In the genomic region with DNA sequence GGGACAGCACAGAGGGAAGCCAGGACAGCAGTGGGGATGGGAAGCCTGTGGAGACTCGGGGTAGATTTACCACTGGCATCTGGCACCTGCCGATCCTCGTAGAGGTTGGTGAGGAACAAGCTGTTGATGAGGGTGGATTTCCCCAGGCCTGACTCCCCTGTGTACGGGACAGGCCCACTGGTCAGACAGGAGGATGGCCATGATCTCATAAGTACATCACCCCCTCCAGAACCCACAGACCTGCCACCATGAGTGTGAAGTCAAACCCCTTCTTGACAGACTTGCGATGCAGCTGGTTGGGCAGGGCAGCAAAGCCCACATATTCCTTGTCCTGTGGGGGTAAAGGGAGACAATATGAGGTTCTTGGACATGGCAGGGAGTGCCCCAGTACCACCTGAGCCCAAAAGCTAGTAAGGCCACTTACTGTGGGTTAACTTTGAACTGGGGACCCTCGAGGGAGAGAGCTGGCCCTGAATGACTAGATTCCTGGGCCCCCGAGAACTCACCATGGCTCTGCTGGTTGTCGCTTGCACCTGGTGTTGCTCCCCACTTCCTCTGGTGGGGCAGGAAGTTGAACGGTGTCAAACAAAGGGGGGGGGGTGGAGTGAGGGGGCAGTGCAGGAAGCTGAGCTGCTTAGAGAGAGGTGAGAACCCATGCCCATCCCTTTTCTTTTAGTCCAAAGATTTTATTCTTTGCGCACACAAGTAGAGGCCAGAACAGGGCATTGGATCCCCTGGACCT, we compare ENCODE assay signal across 12 mouse cellular contexts. TPM values are rescaled to one million over a fixed set of nuclear protein-coding genes. Genes with fewer than 3 reads are reported as not detected.
DNase-seq lines count a peak whose midpoint lies in the region; ATAC-seq and TF ChIP-seq lines count a peak whose summit lies in the region.
"Had no signal": no experiment of that assay in that cellular context is flagged by ENCODE, and none has a peak within 500 bp of the region (broad histone marks: within the 10 kb centered on the region; RNA-seq: fewer than 3 reads in every experiment).

No protein-coding gene starts in this region.

- no peak for TF ChIP-seq RAD21 in MEL (IDR thresholded peaks at IDR 0.05; ENCODE audit: low read depth, low read length)

- 53% methylated on average over 10 of the region's 10 CpGs for WGBS in heart, embryonic 16.5 days
- 43% methylated on average over 10 of the region's 10 CpGs for WGBS in heart, adult 2 months
- WGBS in liver, postnatal 0 days (ENCODE audit: insufficient replicate concordance), result 38% methylated on average over 10 of the region's 10 CpGs
- WGBS in hindbrain, embryonic 12.5 days, result 81% methylated on average over 10 of the region's 10 CpGs

- no peaks in the 10 kb centered on the region for H3K36me3 ChIP-seq in heart, embryonic 16.5 days (ENCODE audit: control insufficient read depth, insufficient read depth)
- no peaks in the 10 kb centered on the region for H3K36me3 ChIP-seq in heart, adult 2 months (ENCODE audit: control insufficient read depth, insufficient read depth, low read length)
- peaks cover 0 to 21% of the 10 kb centered on the region in 2 experiments; a peak in 2 of 4 replicates for H3K36me3 ChIP-seq in MEL (ENCODE audit: control insufficient read depth in 1 of 2, insufficient read depth in 2 of 2, low read length in 2 of 2)
- peaks cover 9% of the 10 kb centered on the region; the same call in 1 of the 2 replicates for H3K36me3 ChIP-seq in liver, postnatal 0 days (replicated peaks; ENCODE audit: insufficient read depth, low read length)
- no peaks in the 10 kb centered on the region; the same call in 1 of the 2 replicates for H3K36me3 ChIP-seq in hindbrain, embryonic 12.5 days
- H3K36me3 ChIP-seq: embryonic facial prominence, embryonic 12.5 days had no signal

- no peak for DNase-seq in heart, adult 2 months
- peak; percentile 75 for DNase-seq in MEL (ENCODE audit: low read depth, low spot score)
- DNase-seq in liver, postnatal 0 days, result no peak
- peak; percentile 90 for DNase-seq in thymus, postnatal 0 days (ENCODE audit: low spot score)
- DNase-seq in embryo, embryonic 10.5 days (ENCODE audit: low spot score), result no peak
- DNase-seq in gastrocnemius, adult 18-20 months (ENCODE audit: low spot score), result no peak
- DNase-seq: kidney, adult 11 months had no signal

- H3K27ac ChIP-seq in heart, embryonic 16.5 days (ENCODE audit: low read length), result peak overlapping the region; percentile 79
- no peak overlapping the region for H3K27ac ChIP-seq in heart, adult 2 months
- H3K27ac ChIP-seq in MEL (ENCODE audit: control insufficient read depth, low read depth, low read length), result peak overlapping the region; percentile 91
- peak overlapping the region; percentile 84 for H3K27ac ChIP-seq in liver, postnatal 0 days (ENCODE audit: low read depth)
- H3K27ac ChIP-seq in hindbrain, embryonic 12.5 days, result no peak overlapping the region
- H3K27ac ChIP-seq: embryonic facial prominence, embryonic 12.5 days; left cerebral cortex, adult 2 months; macrophage had no signal

- ATAC-seq in heart, embryonic 16.5 days (replicated peaks; ENCODE audit: extremely low read depth, insufficient read depth, low FRiP score), result 0 out of 2 replicates have a peak, but pooled peaks have one; percentile 11
- ATAC-seq in liver, postnatal 0 days, result peak; percentile 32
- ATAC-seq in hindbrain, embryonic 12.5 days (ENCODE audit: low FRiP score), result no peak

- H3K4me2 ChIP-seq in heart, embryonic 16.5 days (ENCODE audit: low read depth, low read length), result peak overlapping the region; percentile 51
- peak overlapping the region; percentile 69 for H3K4me2 ChIP-seq in liver, postnatal 0 days (ENCODE audit: low read depth, low read length)
- no peak overlapping the region for H3K4me2 ChIP-seq in hindbrain, embryonic 12.5 days (replicated peaks)
- H3K4me2 ChIP-seq: embryonic facial prominence, embryonic 12.5 days had no signal

- no peaks in the 10 kb centered on the region for H3K9me3 ChIP-seq in heart, embryonic 16.5 days (replicated peaks; ENCODE audit: control insufficient read depth, low read length)
- H3K9me3 ChIP-seq in MEL (replicated peaks; ENCODE audit: insufficient read depth, low read length), result no peaks in the 10 kb centered on the region
- H3K9me3 ChIP-seq in liver, postnatal 0 days (ENCODE audit: low read length), result no peaks in the 10 kb centered on the region
- no peaks in the 10 kb centered on the region for H3K9me3 ChIP-seq in hindbrain, embryonic 12.5 days (replicated peaks)

- no peak for TF ChIP-seq EP300 in heart, adult 2 months (IDR thresholded peaks at IDR 0.05; ENCODE audit: insufficient read depth, low read depth, low read length)
- TF ChIP-seq EP300 in MEL (IDR thresholded peaks at IDR 0.05; ENCODE audit: low read depth in 1 of 2, low read length in 2 of 2), result no peak
- no peak for TF ChIP-seq EP300 in liver, postnatal 0 days (IDR thresholded peaks at IDR 0.05; ENCODE audit: low read depth)

- TF ChIP-seq POLR2A in heart, adult 2 months (IDR thresholded peaks at IDR 0.05; ENCODE audit: insufficient read depth, low read depth, low read length), result no peak
- TF ChIP-seq POLR2A in MEL (IDR thresholded peaks at IDR 0.05; ENCODE audit: control insufficient read depth in 1 of 2, insufficient read depth in 1 of 2, low read depth in 1 of 2, low read length in 2 of 2, poor library complexity in 1 of 2), result peak; percentile 13 to 38; a peak in 1 of 4 replicates

- TF ChIP-seq CTCF in heart, adult 2 months (IDR thresholded peaks at IDR 0.05), result no peak
- no peak for TF ChIP-seq CTCF in MEL (IDR thresholded peaks at IDR 0.05 in 2 of 3, conservative IDR thresholded peaks at IDR 0.05 in 1 of 3; ENCODE audit: control insufficient read depth in 1 of 3, insufficient read depth in 1 of 3, low read depth in 2 of 3, low read length in 3 of 3, poor library complexity in 1 of 3, severe bottlenecking in 1 of 3)
- no peak for TF ChIP-seq CTCF in liver, postnatal 0 days (IDR thresholded peaks at IDR 0.05; ENCODE audit: low read depth)

- peaks cover 29% of the 10 kb centered on the region for H3K4me1 ChIP-seq in heart, embryonic 16.5 days (ENCODE audit: control insufficient read depth, insufficient read depth, low read length)
- peaks cover 3% of the 10 kb centered on the region for H3K4me1 ChIP-seq in heart, adult 2 months (ENCODE audit: control insufficient read depth, insufficient read depth, low read length)
- H3K4me1 ChIP-seq in MEL (ENCODE audit: control insufficient read depth in 1 of 2, insufficient read depth in 2 of 2, low read length in 2 of 2), result peaks cover 23 to 39% of the 10 kb centered on the region in 2 experiments
- H3K4me1 ChIP-seq in liver, postnatal 0 days (ENCODE audit: insufficient read depth), result peaks cover 38% of the 10 kb centered on the region
- H3K4me1 ChIP-seq in hindbrain, embryonic 12.5 days, result 0 out of 2 replicates have a peak, but pooled peaks cover 4% of the 10 kb centered on the region

- intact Hi-C loops in heart, adult 2 months (cut with DNase I), result no loop called here

- H3K79me2 ChIP-seq in heart, adult 2 months (replicated peaks; ENCODE audit: control insufficient read depth, insufficient read depth, low read length), result no peaks in the 10 kb centered on the region
- peaks cover 3% of the 10 kb centered on the region for H3K79me2 ChIP-seq in MEL (ENCODE audit: control insufficient read depth, insufficient read depth, low read length, poor library complexity)

- H3K4me3 ChIP-seq in heart, embryonic 16.5 days (ENCODE audit: low read length), result peak overlapping the region; percentile 33
- no peak overlapping the region for H3K4me3 ChIP-seq in heart, adult 2 months
- H3K4me3 ChIP-seq in MEL (ENCODE audit: control insufficient read depth in 1 of 2, insufficient read depth in 1 of 2, low read depth in 2 of 2, low read length in 2 of 2), result peak overlapping the region; percentile 32 to 34
- H3K4me3 ChIP-seq in liver, postnatal 0 days (ENCODE audit: low read depth, low read length), result peak overlapping the region; percentile 36
- H3K4me3 ChIP-seq in hindbrain, embryonic 12.5 days, result no peak overlapping the region
- H3K4me3 ChIP-seq: embryonic facial prominence, embryonic 12.5 days; left cerebral cortex, adult 2 months had no signal

- H3K27me3 ChIP-seq in heart, embryonic 16.5 days (ENCODE audit: control insufficient read depth, insufficient read depth, low read length), result no peaks in the 10 kb centered on the region
- no peaks in the 10 kb centered on the region for H3K27me3 ChIP-seq in heart, adult 2 months (ENCODE audit: control insufficient read depth, insufficient read depth, low read length)
- no peaks in the 10 kb centered on the region for H3K27me3 ChIP-seq in MEL (ENCODE audit: control insufficient read depth in 1 of 2, insufficient read depth in 2 of 2, low read length in 2 of 2)
- no peaks in the 10 kb centered on the region for H3K27me3 ChIP-seq in liver, postnatal 0 days (ENCODE audit: insufficient read depth, low read length)
- peaks cover 19% of the 10 kb centered on the region for H3K27me3 ChIP-seq in hindbrain, embryonic 12.5 days

- H3K9ac ChIP-seq in heart, embryonic 16.5 days (ENCODE audit: low read length), result peak overlapping the region; percentile 64
- H3K9ac ChIP-seq in heart, adult 2 months (ENCODE audit: low read depth, low read length), result no peak overlapping the region
- peak overlapping the region; percentile 67 for H3K9ac ChIP-seq in MEL (ENCODE audit: control insufficient read depth, low read depth, low read length, poor library complexity, severe bottlenecking)
- peak overlapping the region; percentile 63 for H3K9ac ChIP-seq in liver, postnatal 0 days (replicated peaks)
- no peak overlapping the region for H3K9ac ChIP-seq in hindbrain, embryonic 12.5 days
- H3K9ac ChIP-seq: embryonic facial prominence, embryonic 12.5 days had no signal

RNA-seq across cellular contexts. Expression of a gene that starts 9.4 kb away (rescaled TPM):
- polyA plus RNA-seq in heart, embryonic 16.5 days (2015; fragmentation: Nextera tagmentation; extraction: Ambion mirVana), result 16.2 and 31.6 TPM in 2 replicates
- 1 to 10 TPM; 3.5 TPM for total RNA-seq in heart, adult 2 months (2021)
- polyA plus RNA-seq in heart, adult 2 months (2012; rRNA removed), result 0.74 and 1.1 TPM in 2 replicates
- total RNA-seq in MEL (2012; rRNA removed), result 8.3 and 11.2 TPM in 2 replicates
- 1 to 10 TPM in 1 of 2 experiments, not detected in 1; 9.1 TPM for polyA plus RNA-seq in MEL (2012; ENCODE audit: insufficient read depth in 1 of 2, insufficient read length in 2 of 2, low read depth in 1 of 2, low replicate concordance in 2 of 2, missing spikeins in 1 of 2)
- 19.7 and 94.3 TPM in 2 replicates for polyA plus RNA-seq in liver, postnatal 0 days (2015; fragmentation: Nextera tagmentation; extraction: Ambion mirVana)
- polyA plus RNA-seq in thymus, postnatal 0 days (2015; fragmentation: Nextera tagmentation; extraction: Ambion mirVana), result 67.7 and 68.9 TPM in 2 replicates
- polyA plus RNA-seq in hindbrain, embryonic 12.5 days (2016; fragmentation: Nextera tagmentation; extraction: Ambion mirVana), result 19.5 and 46.1 TPM in 2 replicates
- over 10,000 TPM; 24,635 to 28,732 TPM for total RNA-seq in gastrocnemius, adult 18-20 months (2021)

RNA-seq across cellular contexts. Expression of a gene that starts 9.8 kb away (rescaled TPM):
- 15.2 and 22.3 TPM in 2 replicates for polyA plus RNA-seq in heart, embryonic 16.5 days (2015; fragmentation: Nextera tagmentation; extraction: Ambion mirVana)
- total RNA-seq in heart, adult 2 months (2021), result 10 to 100 TPM; 20.5 to 22.0 TPM
- 13.6 and 17.4 TPM in 2 replicates for polyA plus RNA-seq in heart, adult 2 months (2012; rRNA removed)
- 37.4 and 43.3 TPM in 2 replicates for total RNA-seq in MEL (2012; rRNA removed)
- polyA plus RNA-seq in MEL (2012; ENCODE audit: insufficient read depth in 1 of 2, insufficient read length in 2 of 2, low read depth in 1 of 2, low replicate concordance in 2 of 2, missing spikeins in 1 of 2), result 10 to 100 TPM in 1 of 2 experiments, not detected in 1; 70.3 TPM
- polyA plus RNA-seq in liver, postnatal 0 days (2015; fragmentation: Nextera tagmentation; extraction: Ambion mirVana), result 8.3 and 8.6 TPM in 2 replicates
- polyA plus RNA-seq in thymus, postnatal 0 days (2015; fragmentation: Nextera tagmentation; extraction: Ambion mirVana), result 20.5 and 27.4 TPM in 2 replicates
- 46.5 and 47.2 TPM in 2 replicates for polyA plus RNA-seq in hindbrain, embryonic 12.5 days (2016; fragmentation: Nextera tagmentation; extraction: Ambion mirVana)
- 10 to 100 TPM; 26.4 to 29.5 TPM for total RNA-seq in gastrocnemius, adult 18-20 months (2021)

RNA-seq across cellular contexts. Expression of a gene that starts 14.8 kb away (rescaled TPM):
- 21.0 and 21.9 TPM in 2 replicates for polyA plus RNA-seq in heart, embryonic 16.5 days (2015; fragmentation: Nextera tagmentation; extraction: Ambion mirVana)
- 1 to 10 TPM; 6.0 to 6.3 TPM for total RNA-seq in heart, adult 2 months (2021)
- 5.0 and 6.5 TPM in 2 replicates for polyA plus RNA-seq in heart, adult 2 months (2012; rRNA removed)
- total RNA-seq in MEL (2012; rRNA removed), result 13.9 and 14.6 TPM in 2 replicates
- 10 to 100 TPM in 1 of 2 experiments, not detected in 1; 19.0 TPM for polyA plus RNA-seq in MEL (2012; ENCODE audit: insufficient read depth in 1 of 2, insufficient read length in 2 of 2, low read depth in 1 of 2, low replicate concordance in 2 of 2, missing spikeins in 1 of 2)
- 4.0 and 5.3 TPM in 2 replicates for polyA plus RNA-seq in liver, postnatal 0 days (2015; fragmentation: Nextera tagmentation; extraction: Ambion mirVana)
- polyA plus RNA-seq in thymus, postnatal 0 days (2015; fragmentation: Nextera tagmentation; extraction: Ambion mirVana), result 25.4 and 29.7 TPM in 2 replicates
- 61.3 and 67.9 TPM in 2 replicates for polyA plus RNA-seq in hindbrain, embryonic 12.5 days (2016; fragmentation: Nextera tagmentation; extraction: Ambion mirVana)
- 1 to 10 TPM; 4.2 to 4.6 TPM for total RNA-seq in gastrocnemius, adult 18-20 months (2021)

RNA-seq across cellular contexts. Expression of a gene that starts 14.9 kb away (rescaled TPM):
- polyA plus RNA-seq in heart, embryonic 16.5 days (2015; fragmentation: Nextera tagmentation; extraction: Ambion mirVana), result 35.1 and 57.5 TPM in 2 replicates
- total RNA-seq in heart, adult 2 months (2021), result 1 to 10 TPM; 2.5 to 4.7 TPM
- polyA plus RNA-seq in heart, adult 2 months (2012; rRNA removed), result 6.2 and 13.0 TPM in 2 replicates
- total RNA-seq in MEL (2012; rRNA removed), result 30.6 and 41.3 TPM in 2 replicates
- 100 to 1,000 TPM in 1 of 2 experiments, not detected in 1; 116 TPM for polyA plus RNA-seq in MEL (2012; ENCODE audit: insufficient read depth in 1 of 2, insufficient read length in 2 of 2, low read depth in 1 of 2, low replicate concordance in 2 of 2, missing spikeins in 1 of 2)
- polyA plus RNA-seq in liver, postnatal 0 days (2015; fragmentation: Nextera tagmentation; extraction: Ambion mirVana), result 16.7 and 17.3 TPM in 2 replicates
- polyA plus RNA-seq in thymus, postnatal 0 days (2015; fragmentation: Nextera tagmentation; extraction: Ambion mirVana), result 638 and 684 TPM in 2 replicates
- 32.7 and 33.2 TPM in 2 replicates for polyA plus RNA-seq in hindbrain, embryonic 12.5 days (2016; fragmentation: Nextera tagmentation; extraction: Ambion mirVana)
- total RNA-seq in gastrocnemius, adult 18-20 months (2021), result 1 to 10 TPM; 1.0 to 1.3 TPM

RNA-seq across cellular contexts. Expression of a gene that starts 22.2 kb away (rescaled TPM):
- polyA plus RNA-seq in heart, embryonic 16.5 days (2015; fragmentation: Nextera tagmentation; extraction: Ambion mirVana), result 42.2 and 44.4 TPM in 2 replicates
- total RNA-seq in heart, adult 2 months (2021), result 10 to 100 TPM; 33.4 to 35.2 TPM
- 18.2 and 26.9 TPM in 2 replicates for polyA plus RNA-seq in heart, adult 2 months (2012; rRNA removed)
- total RNA-seq in MEL (2012; rRNA removed), result 55.6 and 64.8 TPM in 2 replicates
- 10 to 100 TPM in 1 of 2 experiments, not detected in 1; 56.7 TPM for polyA plus RNA-seq in MEL (2012; ENCODE audit: insufficient read depth in 1 of 2, insufficient read length in 2 of 2, low read depth in 1 of 2, low replicate concordance in 2 of 2, missing spikeins in 1 of 2)
- 11.5 and 14.0 TPM in 2 replicates for polyA plus RNA-seq in liver, postnatal 0 days (2015; fragmentation: Nextera tagmentation; extraction: Ambion mirVana)
- polyA plus RNA-seq in thymus, postnatal 0 days (2015; fragmentation: Nextera tagmentation; extraction: Ambion mirVana), result 59.5 and 62.0 TPM in 2 replicates
- polyA plus RNA-seq in hindbrain, embryonic 12.5 days (2016; fragmentation: Nextera tagmentation; extraction: Ambion mirVana), result 86.2 and 92.9 TPM in 2 replicates
- total RNA-seq in gastrocnemius, adult 18-20 months (2021), result 10 to 100 TPM; 25.1 to 26.8 TPM

Comparison
In these comparisons a context has a peak if more than half of its experiments do, and no peak if none do; other contexts are left out.
1. H3K27ac ChIP-seq: peak in heart, embryonic 16.5 days (single experiment), MEL (single experiment) and liver, postnatal 0 days (single experiment); none in heart, adult 2 months (single experiment) and hindbrain, embryonic 12.5 days (single experiment).
2. H3K4me3 ChIP-seq: peak in heart, embryonic 16.5 days (single experiment), MEL (2 of 2) and liver, postnatal 0 days (single experiment); none in heart, adult 2 months (single experiment) and hindbrain, embryonic 12.5 days (single experiment).
3. H3K9ac ChIP-seq: peak in heart, embryonic 16.5 days (single experiment), MEL (single experiment) and liver, postnatal 0 days (single experiment); none in heart, adult 2 months (single experiment) and hindbrain, embryonic 12.5 days (single experiment).
4. DNase-seq: peak in MEL (single experiment) and thymus, postnatal 0 days (single experiment); none in heart, adult 2 months (0 of 2), liver, postnatal 0 days (single experiment), embryo, embryonic 10.5 days (single experiment) and gastrocnemius, adult 18-20 months (single experiment).